Mouse (Mus musculus): ENCODE results near the gene Fam168b. TPM values are rescaled to one million over a fixed set of nuclear protein-coding genes. Genes with fewer than 3 reads are reported as not detected.

The Fam168b gene
- polyA plus RNA-seq, 1 experiment from 2014 or later: 148 TPM

- H3K9ac ChIP-seq (ENCODE audit: low read length): no peak overlapping the region
- WGBS: 82% methylated on average over 19 of the region's 19 CpGs
- no peak overlapping the region for H3K27ac ChIP-seq (ENCODE audit: low read depth, low read length)
- ATAC-seq (ENCODE audit: insufficient read depth, low FRiP score, low TSS enrichment): 0 out of 2 replicates have a peak, but pooled peaks have one; percentile 27
- H3K4me2 ChIP-seq (ENCODE audit: low read depth): no peak overlapping the region
- H3K36me3 ChIP-seq (ENCODE audit: control insufficient read depth, insufficient read depth, low read length): no peaks in the 10 kb centered on the region
- no peak for DNase-seq (ENCODE audit: low spot score)
- no peak overlapping the region for H3K4me3 ChIP-seq (ENCODE audit: low read depth, low read length)
- H3K27me3 ChIP-seq (ENCODE audit: control insufficient read depth, insufficient read depth, low read length): no peaks in the 10 kb centered on the region
- H3K9me3 ChIP-seq (ENCODE audit: control insufficient read depth, low read length): no peaks in the 10 kb centered on the region
- 0 out of 2 replicates have a peak, but pooled peaks cover 3% of the 10 kb centered on the region for H3K4me1 ChIP-seq (ENCODE audit: control insufficient read depth, insufficient read depth, low read length)
Measured at GRCm38 (mm10) chr1:34793304-34794300, 49.3 kb downstream of the Fam168b start.

DNA sequence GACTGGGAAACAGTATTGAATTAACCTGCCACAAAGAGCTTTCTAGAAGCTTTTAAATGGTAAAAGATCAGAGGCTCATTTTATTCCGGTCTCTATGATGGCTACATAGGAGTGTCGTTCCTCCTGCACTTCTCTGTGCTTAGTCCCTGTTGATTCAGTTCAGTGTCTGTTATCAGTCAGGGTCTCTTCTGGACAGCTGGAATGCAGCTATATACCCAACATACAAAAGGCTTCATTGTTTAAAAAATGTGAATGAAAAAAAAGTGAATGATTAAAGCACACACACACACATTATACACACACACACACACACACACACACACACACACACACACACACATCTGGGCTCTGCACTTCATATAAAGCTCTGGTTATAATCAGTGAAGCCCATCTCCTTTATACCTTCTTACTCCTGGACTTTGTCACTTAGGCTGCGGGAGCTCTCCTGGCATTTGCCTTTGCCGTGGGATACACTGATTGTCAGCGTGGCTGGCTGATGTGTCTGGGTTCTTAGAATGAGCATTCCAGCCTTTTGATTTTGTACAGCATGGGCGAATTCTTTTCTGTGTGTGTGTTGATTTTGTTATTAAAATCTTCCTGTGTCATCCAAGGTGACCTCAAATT lies 59.2 kb downstream of the Fam168b start:
- no peaks in the 10 kb centered on the region for H3K36me3 ChIP-seq (ENCODE audit: control insufficient read depth, insufficient read depth, low read length)
- no peak for DNase-seq (ENCODE audit: low spot score)
- 75% methylated on average over 6 of the region's 6 CpGs for WGBS
- H3K27me3 ChIP-seq (ENCODE audit: control insufficient read depth, insufficient read depth, low read length): no peaks in the 10 kb centered on the region
- H3K4me2 ChIP-seq (ENCODE audit: low read depth): no peak overlapping the region
- H3K9ac ChIP-seq (ENCODE audit: low read length): no peak overlapping the region
- no peak for ATAC-seq (ENCODE audit: insufficient read depth, low FRiP score, low TSS enrichment)
- H3K27ac ChIP-seq (ENCODE audit: low read depth, low read length): no peak overlapping the region
- H3K9me3 ChIP-seq (ENCODE audit: control insufficient read depth, low read length): no peaks in the 10 kb centered on the region
- no peak overlapping the region for H3K4me3 ChIP-seq (ENCODE audit: low read depth, low read length)
- no peaks in the 10 kb centered on the region for H3K4me1 ChIP-seq (ENCODE audit: control insufficient read depth, insufficient read depth, low read length)

DNA sequence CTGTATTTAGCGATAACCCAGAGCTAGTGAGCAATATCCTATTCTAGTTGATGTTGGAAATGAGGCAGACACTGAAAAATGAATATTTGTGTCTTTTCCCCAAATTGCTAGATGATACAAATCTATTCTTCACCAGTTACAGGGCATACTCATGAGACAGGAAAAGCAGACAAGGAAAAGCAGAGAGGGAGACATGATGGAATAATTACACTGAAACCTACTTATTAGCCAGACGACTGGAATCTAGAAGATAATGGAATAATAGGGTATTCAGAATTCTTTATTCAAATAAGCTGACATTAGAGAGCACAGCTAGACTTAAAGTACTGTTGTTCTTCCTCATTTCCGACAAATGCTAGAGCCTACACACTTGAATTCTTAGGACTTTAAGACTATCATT lies 67.0 kb downstream of the Fam168b start:
- H3K27ac ChIP-seq (ENCODE audit: low read depth, low read length): no peak overlapping the region
- DNase-seq (ENCODE audit: low spot score): no peak

GRCm38 (mm10) chr1:34768875-34769274 lies 74.0 kb downstream of the Fam168b start:
- DNase-seq (ENCODE audit: low spot score) (no peak), ATAC-seq (ENCODE audit: insufficient read depth, low FRiP score, low TSS enrichment) (no peak)
- Histone ChIP-seq H3K36me3 (ENCODE audit: control insufficient read depth, insufficient read depth, low read length) (no peaks in the 10 kb centered on the region), H3K4me1 (ENCODE audit: control insufficient read depth, insufficient read depth, low read length) (no peaks in the 10 kb centered on the region), H3K9ac (ENCODE audit: low read length) (no peak overlapping the region), H3K4me2 (ENCODE audit: low read depth) (no peak overlapping the region), H3K27ac (ENCODE audit: low read depth, low read length) (no peak overlapping the region), H3K9me3 (ENCODE audit: control insufficient read depth, low read length) (no peaks in the 10 kb centered on the region), H3K27me3 (ENCODE audit: control insufficient read depth, insufficient read depth, low read length) (no peaks in the 10 kb centered on the region), H3K4me3 (ENCODE audit: low read depth, low read length) (no peak overlapping the region)
- 66% methylated on average over 6 of the region's 6 CpGs for WGBS

More for the DNA sequence above, 67.0 kb downstream of the Fam168b start:
- H3K36me3 ChIP-seq (ENCODE audit: control insufficient read depth, insufficient read depth, low read length): no peaks in the 10 kb centered on the region
- H3K4me2 ChIP-seq (ENCODE audit: low read depth): no peak overlapping the region
- WGBS: 92% methylated on average over 3 of the region's 3 CpGs
- no peaks in the 10 kb centered on the region for H3K9me3 ChIP-seq (ENCODE audit: control insufficient read depth, low read length)
- no peak overlapping the region for H3K4me3 ChIP-seq (ENCODE audit: low read depth, low read length)
- H3K4me1 ChIP-seq (ENCODE audit: control insufficient read depth, insufficient read depth, low read length): no peaks in the 10 kb centered on the region
- H3K9ac ChIP-seq (ENCODE audit: low read length): no peak overlapping the region
- ATAC-seq (ENCODE audit: insufficient read depth, low FRiP score, low TSS enrichment): no peak
- H3K27me3 ChIP-seq (ENCODE audit: control insufficient read depth, insufficient read depth, low read length): no peaks in the 10 kb centered on the region

DNA sequence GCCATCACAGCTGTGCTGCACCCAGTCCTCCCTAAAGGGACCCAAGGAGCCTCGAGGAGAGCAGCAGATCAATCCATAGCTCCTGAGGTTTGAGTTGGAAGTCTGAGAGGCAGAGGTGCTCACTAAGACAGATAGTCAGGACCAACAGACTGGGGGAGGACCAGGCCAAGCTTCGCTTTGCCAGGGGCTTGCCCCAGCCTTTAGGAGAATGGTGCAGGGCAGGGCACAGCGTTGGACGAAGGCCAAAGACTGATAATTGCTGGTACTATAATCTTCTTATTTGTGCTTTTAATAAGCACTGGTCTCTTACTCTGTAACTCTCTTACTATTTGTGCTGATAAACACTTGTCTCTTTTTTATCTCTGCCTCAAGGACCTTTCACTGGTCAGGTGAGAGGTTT lies 75.0 kb downstream of the Fam168b start:
- ATAC-seq (ENCODE audit: insufficient read depth, low FRiP score, low TSS enrichment) (no peak), DNase-seq (ENCODE audit: low spot score) (no peak)
- no peaks in the 10 kb centered on the region for H3K9me3 ChIP-seq (ENCODE audit: control insufficient read depth, low read length)
- H3K27ac ChIP-seq (ENCODE audit: low read depth, low read length): no peak overlapping the region
- no peaks in the 10 kb centered on the region for H3K27me3 ChIP-seq (ENCODE audit: control insufficient read depth, insufficient read depth, low read length)
- H3K4me3 ChIP-seq (ENCODE audit: low read depth, low read length): no peak overlapping the region
- H3K4me2 ChIP-seq (ENCODE audit: low read depth): no peak overlapping the region
- H3K9ac ChIP-seq (ENCODE audit: low read length): no peak overlapping the region
- H3K4me1 ChIP-seq (ENCODE audit: control insufficient read depth, insufficient read depth, low read length): no peaks in the 10 kb centered on the region
- no peaks in the 10 kb centered on the region for H3K36me3 ChIP-seq (ENCODE audit: control insufficient read depth, insufficient read depth, low read length)
- 83% methylated on average over 4 of the region's 4 CpGs for WGBS

DNA sequence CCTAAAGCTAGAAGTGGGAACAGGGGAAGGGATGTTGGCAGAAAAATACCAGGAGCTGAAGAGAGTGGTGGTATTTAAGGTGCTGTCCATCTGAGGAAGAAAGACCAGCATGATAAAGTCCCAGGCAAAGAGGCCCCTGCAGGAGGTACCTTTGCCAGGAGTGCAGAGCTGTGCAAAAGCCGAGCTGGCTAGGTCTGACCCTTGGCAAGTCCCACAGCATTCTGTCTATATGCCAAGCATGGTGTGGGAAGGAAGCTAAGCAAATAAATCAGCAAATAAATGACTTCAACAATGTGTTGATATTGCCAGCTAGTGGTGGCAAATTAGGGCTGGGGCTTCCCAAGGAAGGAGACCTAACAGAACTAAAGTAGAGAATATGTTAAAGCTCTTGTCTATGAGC lies 76.0 kb downstream of the Fam168b start:
- no peak overlapping the region for H3K4me2 ChIP-seq (ENCODE audit: low read depth)
- no peaks in the 10 kb centered on the region for H3K36me3 ChIP-seq (ENCODE audit: control insufficient read depth, insufficient read depth, low read length)
- H3K4me3 ChIP-seq (ENCODE audit: low read depth, low read length): no peak overlapping the region
- 67% methylated on average over 1 of the region's 1 CpGs for WGBS
- DNase-seq (ENCODE audit: low spot score): no peak
- H3K27me3 ChIP-seq (ENCODE audit: control insufficient read depth, insufficient read depth, low read length): no peaks in the 10 kb centered on the region
- ATAC-seq (ENCODE audit: insufficient read depth, low FRiP score, low TSS enrichment): no peak
- no peak overlapping the region for H3K9ac ChIP-seq (ENCODE audit: low read length)
- H3K4me1 ChIP-seq (ENCODE audit: control insufficient read depth, insufficient read depth, low read length): no peaks in the 10 kb centered on the region
- H3K9me3 ChIP-seq (ENCODE audit: control insufficient read depth, low read length): no peaks in the 10 kb centered on the region
- H3K27ac ChIP-seq (ENCODE audit: low read depth, low read length): no peak overlapping the region

Other genes starting within 250 kb of the Fam168b start
- 54.6 and 57.3 TPM in 2 replicates for gene Plekhb2, start 6.9 kb upstream of the Fam168b start, polyA plus RNA-seq (2014; fragmentation: Nextera tagmentation; extraction: Ambion mirVana)

Measured in neural tube, embryonic 11.5 days (tissue).